Mouse (Mus musculus) B cell, adult 62 days (primary cell): ENCODE measurements around the gene Map2k3. TPM values are rescaled to one million over a fixed set of nuclear protein-coding genes. Genes with fewer than 3 reads are reported as not detected.

Source experiments
- total RNA-seq: library from RNA; stranded (reverse); gene quantifications from 4 replicates; pipeline ENCODE4 v1.2.4, GENCODE M21; 2023

Map2k3 gene
- 29.6 to 35.3 TPM (median 31.0 TPM) in 4 replicates for total RNA-seq

DNA sequence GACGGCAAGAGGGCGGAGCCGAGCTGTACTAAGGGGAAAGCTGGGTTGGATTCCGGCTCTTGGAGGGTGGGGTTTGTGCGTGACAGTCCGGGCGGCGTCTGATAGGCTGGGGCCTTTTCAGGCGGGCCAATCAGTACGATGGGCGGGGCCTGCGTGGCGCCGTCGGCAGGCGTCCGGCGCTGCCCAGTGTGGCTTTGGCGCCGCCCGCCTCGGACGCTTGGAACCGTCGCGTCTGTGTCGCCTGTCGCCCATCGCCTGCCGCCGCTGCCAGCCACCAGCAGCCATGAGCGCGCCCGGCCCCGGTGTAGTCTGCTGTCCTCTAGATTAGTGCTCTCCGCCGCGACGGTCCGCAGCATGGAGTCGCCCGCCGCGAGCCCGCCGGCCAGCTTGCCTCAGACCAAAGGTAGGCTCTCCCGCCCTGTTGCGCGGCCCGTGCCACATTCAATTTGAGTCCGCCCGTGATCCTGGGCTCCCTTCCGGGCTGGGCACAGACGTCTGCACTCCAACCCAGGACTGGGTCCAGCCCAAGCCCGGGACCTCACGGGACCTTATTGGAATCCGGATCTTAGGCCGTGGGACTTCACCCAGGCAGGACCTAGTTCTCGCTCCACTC is at the start of gene Map2k3:
TSS of gene Map2k3 (plus strand) at position 165 of the 613 bp plus-strand sequence.

DNA sequence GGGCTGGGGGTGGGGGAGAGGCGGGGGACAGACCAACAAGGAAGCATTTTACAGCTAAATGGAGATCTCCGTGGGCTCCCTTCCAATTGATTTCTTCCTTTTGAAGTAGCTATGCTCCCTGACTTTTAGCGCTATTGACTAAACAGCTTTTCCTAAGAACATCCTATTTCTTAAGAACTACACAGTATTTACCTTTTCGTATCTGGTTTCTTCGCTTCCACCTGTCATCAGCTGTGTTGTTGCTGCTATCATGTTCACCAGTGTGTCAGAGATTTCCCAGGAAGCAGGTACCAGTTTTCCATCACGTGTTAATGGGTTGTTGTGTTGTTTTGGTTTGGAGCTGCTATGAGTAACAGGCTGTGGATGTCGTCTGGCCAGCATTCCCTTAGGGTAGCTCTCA is 17.3 kb upstream of the Map2k3 start, which contains the start of gene Natd1:
TSS of gene Natd1 (minus strand) at position 260 of the 400 bp plus-strand sequence.

Other genes with a start within 250 kb of the Map2k3 start
- 28.0 to 36.0 TPM (median 31.4 TPM) in 4 replicates for gene Llgl1, start 232.3 kb upstream of the Map2k3 start, total RNA-seq
- 187 to 204 TPM (median 195 TPM) in 4 replicates for gene Flii, start 204.8 kb upstream of the Map2k3 start, total RNA-seq
- gene Mief2, start 203.6 kb upstream of the Map2k3 start, total RNA-seq: 7.8 to 12.8 TPM (median 10.3 TPM) in 4 replicates
- gene Top3a, start 154.7 kb upstream of the Map2k3 start, total RNA-seq: 22.6 to 26.0 TPM (median 23.2 TPM) in 4 replicates
- 105 to 113 TPM (median 109 TPM) in 4 replicates for gene Smcr8, start 154.5 kb upstream of the Map2k3 start, total RNA-seq
- gene Shmt1, start 120.3 kb upstream of the Map2k3 start, total RNA-seq: 10.0 to 11.7 TPM (median 11.0 TPM) in 4 replicates
- 13.1 to 15.5 TPM (median 14.5 TPM) in 4 replicates for gene Dhrs7b, start 101.4 kb upstream of the Map2k3 start, total RNA-seq
- gene Tmem11, start 52.8 kb upstream of the Map2k3 start, total RNA-seq: 20.5 to 21.4 TPM (median 20.7 TPM) in 4 replicates
- 31.1 to 35.2 TPM (median 33.0 TPM) in 4 replicates for gene Natd1, start 17.3 kb upstream of the Map2k3 start, total RNA-seq
- gene Kcnj12, start 90.5 kb downstream of the Map2k3 start, total RNA-seq: not detected in 4 replicates
- gene Tnfrsf13b, start 194.7 kb downstream of the Map2k3 start, total RNA-seq: 159 to 180 TPM (median 163 TPM) in 4 replicates
- 52.2 to 67.0 TPM (median 61.5 TPM) in 4 replicates for gene Usp22, start 243.0 kb downstream of the Map2k3 start, total RNA-seq